Comparison of ENCODE assay signal across 8 mouse cellular contexts in the genomic region with DNA sequence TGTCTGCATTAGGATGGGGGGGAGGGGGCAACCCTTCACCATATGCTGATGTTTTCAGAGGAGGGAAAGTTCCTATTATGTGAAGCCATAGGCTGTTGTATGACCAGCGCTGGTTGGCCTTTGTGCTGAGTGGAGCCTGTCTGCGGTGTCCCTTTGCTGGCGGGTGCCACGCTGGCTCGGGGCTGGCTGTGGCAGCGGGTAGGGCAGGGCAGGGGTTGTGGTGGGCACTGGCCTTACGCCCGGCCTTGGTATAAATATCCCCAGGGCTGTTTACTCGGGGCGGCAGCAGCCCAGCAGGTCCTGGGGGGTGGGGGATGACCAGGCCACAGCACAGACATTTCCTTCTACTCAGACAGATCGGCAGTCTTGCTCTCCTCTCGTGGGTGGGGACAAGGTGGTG. TPM values are rescaled to one million over a fixed set of nuclear protein-coding genes. Genes with fewer than 3 reads are reported as not detected.
DNase-seq lines count a peak whose midpoint lies in the region; ATAC-seq and TF ChIP-seq lines count a peak whose summit lies in the region.

No protein-coding gene starts in this region.

- no peak overlapping the region for H3K4me3 ChIP-seq in embryonic facial prominence, embryonic 11.5 days (ENCODE audit: low read depth, low read length)
- H3K4me3 ChIP-seq in lung, postnatal 0 days (ENCODE audit: low read depth, low read length): no peak overlapping the region

- no peaks in the 10 kb centered on the region for H3K27me3 ChIP-seq in embryonic facial prominence, embryonic 11.5 days (ENCODE audit: control insufficient read depth, insufficient read depth, low read length)
- H3K27me3 ChIP-seq in lung, postnatal 0 days (replicated peaks; ENCODE audit: insufficient read depth, low read length): no peaks in the 10 kb centered on the region

- no peak for TF ChIP-seq CTCF in lung, postnatal 0 days (IDR thresholded peaks at IDR 0.05)

- no peak overlapping the region for H3K4me2 ChIP-seq in embryonic facial prominence, embryonic 11.5 days (ENCODE audit: low read depth, low read length)
- H3K4me2 ChIP-seq in lung, postnatal 0 days (replicated peaks; ENCODE audit: low read depth, low read length): 0 out of 2 replicates have a peak overlapping the region, but pooled peaks have one; percentile 2

- peaks cover 8% of the 10 kb centered on the region for H3K36me3 ChIP-seq in embryonic facial prominence, embryonic 11.5 days (replicated peaks; ENCODE audit: control insufficient read depth, insufficient read depth, low read depth, low read length)
- peaks cover 17% of the 10 kb centered on the region for H3K36me3 ChIP-seq in lung, postnatal 0 days (ENCODE audit: insufficient read depth, low read length)

- peak; percentile 26 for DNase-seq in kidney, postnatal 14 days
- no peak for DNase-seq in kidney, postnatal 36 days
- no peak for DNase-seq in embryonic facial prominence, embryonic 11.5 days (ENCODE audit: low spot score)
- peak; percentile 75 for DNase-seq in heart, postnatal 4 days
- DNase-seq in lung, postnatal 0 days (ENCODE audit: low spot score): peak; percentile 24
- peak; percentile 58 for DNase-seq in testis, postnatal 10 days (ENCODE audit: low spot score)
- no peak for DNase-seq in cerebellum, postnatal 36 days

- TF ChIP-seq EP300 in lung, postnatal 0 days (IDR thresholded peaks at IDR 0.05): no peak; the same call in 1 of the 2 replicates

- peak overlapping the region; percentile 41 for H3K9ac ChIP-seq in embryonic facial prominence, embryonic 11.5 days (replicated peaks; ENCODE audit: low read length)
- 0 out of 2 replicates have a peak overlapping the region, but pooled peaks have one; percentile 3 for H3K9ac ChIP-seq in lung, postnatal 0 days (replicated peaks; ENCODE audit: low read depth)

- WGBS in embryonic facial prominence, embryonic 11.5 days: 12% methylated on average over 12 of the region's 12 CpGs
- 11% methylated on average over 12 of the region's 12 CpGs for WGBS in lung, postnatal 0 days

- peaks cover 20% of the 10 kb centered on the region for H3K4me1 ChIP-seq in embryonic facial prominence, embryonic 11.5 days (ENCODE audit: control insufficient read depth, insufficient read depth, low read length)
- H3K4me1 ChIP-seq in lung, postnatal 0 days (ENCODE audit: insufficient read depth, low read depth, low read length): peaks cover 14% of the 10 kb centered on the region

- ATAC-seq in embryonic facial prominence, embryonic 11.5 days (replicated peaks; ENCODE audit: insufficient number of reproducible peaks, low FRiP score, low TSS enrichment, low read depth): no peak
- no peak for ATAC-seq in lung, postnatal 0 days
- ATAC-seq in activated CD4-positive, CD25-positive, alpha-beta regulatory T cell, adult 4 months: no peak

- H3K9me3 ChIP-seq in embryonic facial prominence, embryonic 11.5 days (replicated peaks; ENCODE audit: control insufficient read depth, low read length): no peaks in the 10 kb centered on the region
- H3K9me3 ChIP-seq in lung, postnatal 0 days (ENCODE audit: low read length): no peaks in the 10 kb centered on the region

- no peak overlapping the region for H3K27ac ChIP-seq in embryonic facial prominence, embryonic 11.5 days (replicated peaks; ENCODE audit: low read depth, low read length)
- H3K27ac ChIP-seq in lung, postnatal 0 days (ENCODE audit: low read length): peak overlapping the region; percentile 43; the same call in 1 of the 2 replicates

RNA-seq across cellular contexts. Expression of gene Ccdc97, which starts 8.9 kb away (rescaled TPM):
- polyA plus RNA-seq in embryonic facial prominence, embryonic 11.5 days (2014; fragmentation: Nextera tagmentation; extraction: Ambion mirVana): 23.2 and 24.8 TPM in 2 replicates
- 10 to 100 TPM; 42.9 to 44.9 TPM for total RNA-seq in heart, postnatal 4 days (2021)
- polyA plus RNA-seq in lung, postnatal 0 days (2015; fragmentation: Nextera tagmentation; extraction: Ambion mirVana): 9.8 and 12.1 TPM in 2 replicates
- 10 to 100 TPM; 31.1 to 46.9 TPM for polyA plus RNA-seq in activated CD4-positive, CD25-positive, alpha-beta regulatory T cell, adult 4 months (2017; shearing (Covaris generic))

RNA-seq across cellular contexts. Expression of gene Tgfb1, which starts 23.2 kb away (rescaled TPM):
- polyA plus RNA-seq in embryonic facial prominence, embryonic 11.5 days (2014; fragmentation: Nextera tagmentation; extraction: Ambion mirVana): 1.1 and 1.5 TPM in 2 replicates
- total RNA-seq in heart, postnatal 4 days (2021): 10 to 100 TPM; 40.9 to 42.4 TPM
- polyA plus RNA-seq in lung, postnatal 0 days (2015; fragmentation: Nextera tagmentation; extraction: Ambion mirVana): 6.6 and 9.0 TPM in 2 replicates
- 1 to 10 TPM; 4.7 to 8.6 TPM for polyA plus RNA-seq in activated CD4-positive, CD25-positive, alpha-beta regulatory T cell, adult 4 months (2017; shearing (Covaris generic))

RNA-seq across cellular contexts. Expression of gene B9d2, which starts 29.4 kb away (rescaled TPM):
- 29.4 and 29.7 TPM in 2 replicates for polyA plus RNA-seq in embryonic facial prominence, embryonic 11.5 days (2014; fragmentation: Nextera tagmentation; extraction: Ambion mirVana)
- 10 to 100 TPM; 15.5 to 16.4 TPM for total RNA-seq in heart, postnatal 4 days (2021)
- 28.6 and 28.8 TPM in 2 replicates for polyA plus RNA-seq in lung, postnatal 0 days (2015; fragmentation: Nextera tagmentation; extraction: Ambion mirVana)
- 10 to 100 TPM; 54.0 to 70.8 TPM for polyA plus RNA-seq in activated CD4-positive, CD25-positive, alpha-beta regulatory T cell, adult 4 months (2017; shearing (Covaris generic))

RNA-seq across cellular contexts. Expression of gene Tmem91, which starts 35.0 kb away (rescaled TPM):
- 0.70 and 1.0 TPM in 2 replicates for polyA plus RNA-seq in embryonic facial prominence, embryonic 11.5 days (2014; fragmentation: Nextera tagmentation; extraction: Ambion mirVana)
- total RNA-seq in heart, postnatal 4 days (2021): under 1 TPM in 1 of 2 experiments, not detected in 1; 0.56 TPM
- 1.2 and 2.0 TPM in 2 replicates for polyA plus RNA-seq in lung, postnatal 0 days (2015; fragmentation: Nextera tagmentation; extraction: Ambion mirVana)
- polyA plus RNA-seq in activated CD4-positive, CD25-positive, alpha-beta regulatory T cell, adult 4 months (2017; shearing (Covaris generic)): 10 to 100 TPM; 10.4 to 11.6 TPM

RNA-seq across cellular contexts. Expression of gene Hnrnpul1, which starts 44.6 kb away (rescaled TPM):
- polyA plus RNA-seq in embryonic facial prominence, embryonic 11.5 days (2014; fragmentation: Nextera tagmentation; extraction: Ambion mirVana): 73.3 and 76.8 TPM in 2 replicates
- total RNA-seq in heart, postnatal 4 days (2021): 100 to 1,000 TPM; 147 to 149 TPM
- polyA plus RNA-seq in lung, postnatal 0 days (2015; fragmentation: Nextera tagmentation; extraction: Ambion mirVana): 32.4 and 34.5 TPM in 2 replicates
- polyA plus RNA-seq in activated CD4-positive, CD25-positive, alpha-beta regulatory T cell, adult 4 months (2017; shearing (Covaris generic)): 10 to 100 TPM; 47.1 to 58.0 TPM

Comparison
In these comparisons a context has a peak if more than half of its experiments do, and no peak if none do; other contexts are left out.
1. DNase-seq: peak in kidney, postnatal 14 days (single experiment), heart, postnatal 4 days (single experiment), lung, postnatal 0 days (single experiment) and testis, postnatal 10 days (single experiment); none in kidney, postnatal 36 days (0 of 2), embryonic facial prominence, embryonic 11.5 days (single experiment) and cerebellum, postnatal 36 days (0 of 2).